ENCODE assay signal across 15 mouse cellular contexts in the genomic region with DNA sequence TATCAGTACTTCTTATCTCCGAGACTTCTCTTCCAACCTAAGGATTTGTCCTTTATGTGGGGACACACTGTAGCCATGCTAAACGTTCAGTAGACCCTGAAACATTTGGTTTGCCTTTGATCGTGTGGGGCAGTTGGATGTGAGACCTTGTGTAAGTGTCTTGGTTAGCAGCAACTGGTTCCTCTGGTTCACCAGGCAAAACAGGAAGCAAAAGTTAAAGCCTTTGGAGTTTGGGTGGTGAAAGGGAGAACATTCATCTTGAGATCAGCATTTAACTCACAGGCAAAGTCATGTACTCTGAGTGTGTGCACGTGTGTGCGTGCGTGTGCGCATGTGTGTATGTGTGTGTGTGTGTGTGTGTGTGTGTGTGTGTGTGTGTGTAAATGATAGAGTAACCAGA.
"Had no signal": no experiment of that assay in that cellular context is flagged by ENCODE, and none has a peak within 500 bp of the region (broad histone marks: within the 10 kb centered on the region; RNA-seq: fewer than 3 reads in every experiment).

No protein-coding gene starts in this region.

- DNase-seq: lung, adult 18-20 months; lung, embryonic 14.5 days; lung, postnatal 10 days; lung, postnatal 4 days; midbrain, embryonic 14.5 days; retina, postnatal 1 day; right cerebral cortex, adult 18-20 months; right cerebral cortex, postnatal 25 days; right cerebral cortex, postnatal 4 days; spleen, adult 18-20 months; thymus, adult 18-20 months; thymus, postnatal 14 days; thymus, postnatal 36 days had no signal

- ATAC-seq: liver, embryonic 12.5 days; midbrain, embryonic 16.5 days had no signal
